Mouse (Mus musculus) heart, postnatal 0 days (tissue): ENCODE measurements around the gene Mxd3. TPM values are rescaled to one million over a fixed set of nuclear protein-coding genes. Genes with fewer than 3 reads are reported as not detected.

Experiments
- ATAC-seq: fragments of 200-750 bp; cut with Nextera tagmentation; 2 replicates; pipeline ENCODE4 v1.8.0; 2017; ENCODE audit warnings: low read depth, moderate number of reproducible peaks, moderate library complexity; ENCODE audit not compliant: insufficient read depth
- DNase-seq: peaks from one replicate; pipeline ENCODE4 v3.0.0-alpha.2; 2016; ENCODE audit warnings: low spot score
- H3K27ac ChIP-seq: fragments of 300-500 bp; sonication (generic); 2 replicates; pipeline ENCODE4 v1.5.1; 2014; ENCODE audit warnings: low read depth, mild to moderate bottlenecking
- H3K27me3 ChIP-seq: fragments of 300-500 bp; sonication (generic); 2 replicates; pipeline ENCODE4 v1.6.1; 2014; ENCODE audit warnings: low read length, mixed read lengths; ENCODE audit not compliant: control insufficient read depth, insufficient read depth
- H3K36me3 ChIP-seq: fragments of 300-500 bp; sonication (generic); replicated peaks from 2 replicates; pipeline ENCODE4 v1.6.1; 2014; ENCODE audit warnings: low read length, mixed read lengths; ENCODE audit not compliant: control insufficient read depth, insufficient read depth
- H3K4me1 ChIP-seq: fragments of 300-500 bp; sonication (generic); 2 replicates; pipeline ENCODE4 v1.6.1; 2014; ENCODE audit warnings: antibody characterized with exemption; ENCODE audit not compliant: control insufficient read depth, insufficient read depth
- H3K4me2 ChIP-seq: fragments of 300-500 bp; sonication (generic); 2 replicates; pipeline ENCODE4 v1.6.1; 2014; ENCODE audit warnings: low read depth, mild to moderate bottlenecking, low read length, moderate library complexity
- H3K4me3 ChIP-seq: fragments of 300-500 bp; sonication (generic); 2 replicates; pipeline ENCODE4 v1.5.1; 2014; ENCODE audit warnings: low read depth, low read length
- H3K9ac ChIP-seq: fragments of 300-500 bp; sonication (generic); replicated peaks from 2 replicates; pipeline ENCODE4 v1.6.1; 2014; ENCODE audit warnings: low read depth, low read length, mixed read lengths
- H3K9me3 ChIP-seq: fragments of 300-500 bp; sonication (generic); replicated peaks from 2 replicates; pipeline ENCODE4 v1.6.1; 2016; ENCODE audit warnings: low read length; ENCODE audit not compliant: control insufficient read depth
- CTCF ChIP-seq: IDR thresholded peaks from 2 replicates; pipeline ENCODE4 v1.5.1; 2016; ENCODE audit warnings: antibody characterized with exemption, control low read depth, low read depth
- EP300 ChIP-seq: IDR thresholded peaks from 2 replicates; pipeline ENCODE4 v1.6.1; 2016; ENCODE audit warnings: antibody characterized with exemption, low read depth
- WGBS: fragments of 180-500 bp; shearing (Covaris S2); extraction: QIAGEN DNeasy Blood & Tissue Kit; methylation state at CpG from one replicate; pipeline ENCODE4 v1.1.7; 2014; 5-methylcytosine and 5-hydroxymethylcytosine counted together
- polyA plus RNA-seq: library from polyadenylated mRNA; unstranded; fragments of >200 nt; fragmentation: Nextera tagmentation; extraction: Ambion mirVana; gene quantifications from 2 replicates; pipeline ENCODE4 v1.2.1, GENCODE M21; 2015
- total RNA-seq: library from RNA; depleted of rRNA; stranded (reverse); fragments of >200 nt; gene quantifications from 2 replicates; pipeline ENCODE4 v1.2.3, GENCODE M21; 2014; ENCODE audit warnings: low replicate concordance

The Mxd3 gene
- total and polyA plus RNA-seq, 2 experiments from 2014 or later, result 8.6 to 33.1 TPM

GRCm38 (mm10) chr13:55361974-55362452, 32.4 kb upstream of the Mxd3 start:
- DNase-seq (no peak), ATAC-seq (peak; percentile 7)
- WGBS, result under 1% methylated on average over 32 of the region's 32 CpGs
- H3K4me1 ChIP-seq, result peaks cover 12% of the 10 kb centered on the region
- peak overlapping the region; percentile 80 for H3K4me2 ChIP-seq
- H3K4me3 ChIP-seq, result peak overlapping the region; percentile 88
- no peak for TF ChIP-seq EP300
- no peak for TF ChIP-seq CTCF
- H3K27me3 ChIP-seq, result no peaks in the 10 kb centered on the region
- peak overlapping the region; percentile 91 for H3K27ac ChIP-seq
- peaks cover 25% of the 10 kb centered on the region for H3K36me3 ChIP-seq
- H3K9ac ChIP-seq, result peak overlapping the region; percentile 86
- no peaks in the 10 kb centered on the region for H3K9me3 ChIP-seq

- peaks cover 12% of the 10 kb centered on the region for H3K4me1 ChIP-seq
- peak overlapping the region; percentile 80 for H3K4me2 ChIP-seq
- no peaks in the 10 kb centered on the region for H3K27me3 ChIP-seq
- peaks cover 28% of the 10 kb centered on the region for H3K36me3 ChIP-seq
- DNase-seq (no peak), ATAC-seq (no peak)
- no peaks in the 10 kb centered on the region for H3K9me3 ChIP-seq
- no peak overlapping the region for H3K27ac ChIP-seq
- TF ChIP-seq EP300 (no peak), CTCF (no peak)
- no peak overlapping the region for H3K9ac ChIP-seq
- peak overlapping the region; percentile 88 for H3K4me3 ChIP-seq
Observed at GRCm38 (mm10) chr13:55361145-55361544, 31.5 kb upstream of the Mxd3 start.

- no peaks in the 10 kb centered on the region for H3K9me3 ChIP-seq
- WGBS, result 79% methylated on average over 11 of the region's 11 CpGs
- no peak overlapping the region for H3K4me3 ChIP-seq
- H3K4me2 ChIP-seq, result no peak overlapping the region
- no peak for ATAC-seq
- no peaks in the 10 kb centered on the region for H3K27me3 ChIP-seq
- peaks cover 75% of the 10 kb centered on the region for H3K36me3 ChIP-seq
- TF ChIP-seq EP300, result no peak
- TF ChIP-seq CTCF, result no peak
- DNase-seq, result no peak
- H3K4me1 ChIP-seq, result no peaks in the 10 kb centered on the region
- no peak overlapping the region for H3K9ac ChIP-seq
- no peak overlapping the region for H3K27ac ChIP-seq
Observed at GRCm38 (mm10) chr13:55346745-55347144, 17.1 kb upstream of the Mxd3 start.

DNA sequence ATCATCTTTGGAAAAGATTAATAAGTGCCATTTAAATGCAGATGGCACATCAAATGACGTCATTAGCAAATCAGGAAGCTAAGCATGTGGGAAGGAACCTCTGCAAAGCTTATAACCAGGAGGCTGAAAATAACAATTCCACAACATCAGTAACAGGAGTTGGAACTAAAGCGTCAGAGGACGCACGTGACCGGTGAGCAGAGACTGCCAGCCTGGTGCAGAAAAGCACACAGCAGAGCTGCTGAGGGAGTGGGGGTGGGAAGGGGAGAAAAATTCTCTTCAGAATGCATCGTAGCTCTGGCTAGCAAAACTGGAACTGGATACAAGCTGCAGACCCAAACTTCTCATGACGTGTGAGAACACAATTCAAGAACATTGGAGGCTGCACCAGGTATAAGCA, 14.7 kb upstream of the Mxd3 start:
- H3K4me3 ChIP-seq, result no peak overlapping the region
- WGBS, result 78% methylated on average over 7 of the region's 7 CpGs
- H3K9me3 ChIP-seq, result no peaks in the 10 kb centered on the region
- peaks cover 57% of the 10 kb centered on the region for H3K36me3 ChIP-seq
- ATAC-seq, result no peak
- no peaks in the 10 kb centered on the region for H3K4me1 ChIP-seq
- no peak overlapping the region for H3K4me2 ChIP-seq
- no peaks in the 10 kb centered on the region for H3K27me3 ChIP-seq
- no peak for DNase-seq
- H3K27ac ChIP-seq, result no peak overlapping the region
- no peak overlapping the region for H3K9ac ChIP-seq
- TF ChIP-seq EP300 (no peak), CTCF (no peak)

DNA sequence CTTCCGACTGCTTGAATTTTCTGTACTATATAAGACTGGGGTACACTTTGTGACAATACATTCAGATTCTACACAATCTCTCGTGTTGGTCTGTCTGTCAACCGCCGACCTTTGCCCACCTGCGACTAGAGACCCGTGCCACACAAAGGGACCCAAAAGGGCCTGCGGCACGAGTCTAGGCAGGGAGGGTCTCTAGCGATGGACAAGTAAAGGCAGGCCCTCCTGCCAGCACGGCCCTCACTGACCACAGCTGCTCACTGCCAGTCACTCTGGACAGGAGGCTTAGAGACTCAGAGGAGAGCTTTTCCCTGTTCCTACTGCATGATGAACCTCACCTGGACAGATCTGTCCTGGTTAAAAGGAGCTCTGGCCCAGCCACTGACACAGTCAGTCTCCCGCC, 12.8 kb upstream of the Mxd3 start:
- Histone ChIP-seq H3K27ac (no peak overlapping the region), H3K27me3 (no peaks in the 10 kb centered on the region), H3K9ac (no peak overlapping the region), H3K4me1 (no peaks in the 10 kb centered on the region), H3K4me3 (no peak overlapping the region), H3K36me3 (peaks cover 40% of the 10 kb centered on the region), H3K4me2 (no peak overlapping the region), H3K9me3 (no peaks in the 10 kb centered on the region)
- no peak for TF ChIP-seq CTCF
- TF ChIP-seq EP300, result no peak
- ATAC-seq, result no peak
- WGBS, result 35% methylated on average over 11 of the region's 11 CpGs
- DNase-seq, result no peak

- Histone ChIP-seq H3K4me1 (no peaks in the 10 kb centered on the region), H3K4me2 (no peak overlapping the region), H3K27me3 (no peaks in the 10 kb centered on the region), H3K9ac (no peak overlapping the region), H3K9me3 (no peaks in the 10 kb centered on the region), H3K27ac (no peak overlapping the region), H3K36me3 (peaks cover 8% of the 10 kb centered on the region), H3K4me3 (no peak overlapping the region)
- TF ChIP-seq EP300, result no peak
- no peak for TF ChIP-seq CTCF
- ATAC-seq (no peak), DNase-seq (no peak)
- 39% methylated on average over 2 of the region's 2 CpGs for WGBS
Observed at GRCm38 (mm10) chr13:55339259-55339658, 9.6 kb upstream of the Mxd3 start.
